Mouse (Mus musculus) liver, embryonic 14.5 days (tissue): ENCODE data around the gene Samd8. TPM values are rescaled to one million over a fixed set of nuclear protein-coding genes. Genes with fewer than 3 reads are reported as not detected.

ENCODE experiments used
- ATAC-seq: fragments of 200-750 bp; cut with Nextera tagmentation; 2 replicates; pipeline ENCODE4 v1.8.0; 2017; ENCODE audit warnings: moderate number of reproducible peaks, mild to moderate bottlenecking, moderate library complexity; ENCODE audit not compliant: insufficient read depth
- DNase-seq, 3 experiments: peaks; one replicate each; pipeline ENCODE4 v3.0.0-alpha.2; 2012 to 2013; ENCODE audit warnings: low read depth in 3 of 3, low spot score in 3 of 3
- H3K27ac ChIP-seq: fragments of 300-500 bp; sonication (generic); 2 replicates; pipeline ENCODE4 v1.5.1; 2014; ENCODE audit warnings: moderate library complexity, mild to moderate bottlenecking, control low read depth, inconsistent platforms
- H3K27me3 ChIP-seq: fragments of 300-500 bp; sonication (generic); 2 replicates; pipeline ENCODE4 v1.6.1; 2014; ENCODE audit warnings: mild to moderate bottlenecking, low read length, moderate library complexity; ENCODE audit not compliant: control insufficient read depth, insufficient read depth
- H3K36me3 ChIP-seq: fragments of 300-500 bp; sonication (generic); replicated peaks from 2 replicates; pipeline ENCODE4 v1.6.1; 2014; ENCODE audit warnings: low read depth; ENCODE audit not compliant: control insufficient read depth, insufficient read depth
- H3K4me1 ChIP-seq, 2 experiments: fragments of 200-500 bp in 1 of 2; fragments of 300-500 bp in 1 of 2; sonication (generic) in 1 of 2; replicated peaks; 2 replicates each; pipeline ENCODE4 v1.6.1; 2012 to 2014; ENCODE audit warnings: antibody characterized with exemption in 1 of 2, inconsistent platforms in 1 of 2, low read length in 1 of 2; ENCODE audit not compliant: control insufficient read depth in 2 of 2, insufficient read depth in 2 of 2
- H3K4me2 ChIP-seq: fragments of 300-500 bp; sonication (generic); 2 replicates; pipeline ENCODE4 v1.6.1; 2014; ENCODE audit warnings: low read depth, mild to moderate bottlenecking, control low read depth, moderate library complexity
- H3K4me3 ChIP-seq, 2 experiments: fragments of 200-500 bp in 1 of 2; fragments of 300-500 bp in 1 of 2; sonication (generic) in 1 of 2; 2 replicates each; pipeline ENCODE4 v1.5.1; 2012 to 2014; ENCODE audit warnings: low read depth in 2 of 2, low read length in 2 of 2, mild to moderate bottlenecking in 2 of 2, control low read depth in 1 of 2, inconsistent platforms in 1 of 2, moderate library complexity in 1 of 2; ENCODE audit not compliant: insufficient read depth in 1 of 2
- H3K9ac ChIP-seq: fragments of 300-500 bp; sonication (generic); replicated peaks from 2 replicates; pipeline ENCODE4 v1.6.1; 2014; ENCODE audit warnings: mild to moderate bottlenecking, control low read depth, moderate library complexity
- H3K9me3 ChIP-seq: fragments of 300-500 bp; sonication (generic); 2 replicates; pipeline ENCODE4 v1.6.1; 2016; ENCODE audit warnings: low read length, mixed read lengths; ENCODE audit not compliant: control insufficient read depth
- CTCF ChIP-seq: IDR thresholded peaks from 2 replicates; pipeline ENCODE4 v1.5.1; 2016; ENCODE audit warnings: antibody characterized with exemption, low read depth, control low read depth
- EP300 ChIP-seq: IDR thresholded peaks from 2 replicates; pipeline ENCODE4 v1.6.1; 2016; ENCODE audit warnings: antibody characterized with exemption, low read depth
- WGBS: fragments of 180-500 bp; shearing (Covaris S2); extraction: QIAGEN DNeasy Blood & Tissue Kit; methylation state at CpG from one replicate; pipeline ENCODE4 v1.1.7; 2014; ENCODE audit not compliant: insufficient replicate concordance; 5-methylcytosine and 5-hydroxymethylcytosine counted together
- polyA plus RNA-seq, 2 experiments: library from polyadenylated mRNA; depleted of rRNA in 1 of 2; stranded (reverse) in 1 of 2; unstranded in 1 of 2; fragments of >200 nt; fragmentation: Nextera tagmentation in 1 of 2; extraction: Ambion mirVana in 1 of 2; gene quantifications; 2 replicates each; pipeline versions ENCODE4 v1.2.1 to v1.2.3; 2012 to 2014

Gene Samd8
- polyA plus RNA-seq, 2 experiments = 2.6 to 2.7 TPM

GRCm38 (mm10) chr14:21753367-21753766 lies 3.0 kb downstream of the Samd8 start:
- no peak overlapping the region for H3K9ac ChIP-seq

DNA sequence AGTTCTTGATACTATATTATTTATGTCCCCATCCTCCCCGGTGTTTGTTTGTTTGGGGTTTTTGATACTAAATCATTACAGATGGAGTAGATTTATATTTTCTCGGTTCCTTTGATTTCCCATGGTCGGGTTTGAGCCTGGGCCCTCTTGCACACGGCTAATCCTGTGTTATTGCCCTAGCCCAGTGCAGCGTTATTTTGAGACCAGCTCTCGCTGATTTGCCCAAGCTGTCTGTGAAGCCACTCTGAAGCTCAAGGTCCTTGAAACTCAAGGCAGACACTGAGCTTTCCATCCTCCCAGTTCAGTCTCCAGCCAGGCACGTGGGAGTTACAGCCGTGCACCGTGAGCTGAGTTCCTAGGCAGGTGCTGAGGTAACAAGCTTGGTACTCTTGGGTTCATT lies 11.2 kb downstream of the Samd8 start:
- no peaks in the 10 kb centered on the region for H3K27me3 ChIP-seq
- peaks cover 18 to 35% of the 10 kb centered on the region in 2 experiments for H3K4me1 ChIP-seq
- H3K4me3 ChIP-seq = no peak overlapping the region
- H3K36me3 ChIP-seq = no peaks in the 10 kb centered on the region
- 79% methylated on average over 9 of the region's 9 CpGs for WGBS
- H3K9ac ChIP-seq = no peak overlapping the region
- no peak overlapping the region for H3K4me2 ChIP-seq
- ATAC-seq = no peak
- DNase-seq = no peak
- no peak for TF ChIP-seq CTCF
- no peak for TF ChIP-seq EP300
- H3K27ac ChIP-seq = no peak overlapping the region
- H3K9me3 ChIP-seq = no peaks in the 10 kb centered on the region

More at GRCm38 (mm10) chr14:21753367-21753766, 3.0 kb downstream of the Samd8 start:
- no peaks in the 10 kb centered on the region for H3K9me3 ChIP-seq
- H3K4me3 ChIP-seq = no peak overlapping the region
- ATAC-seq (no peak), DNase-seq (no peak)
- H3K27me3 ChIP-seq = no peaks in the 10 kb centered on the region
- peaks cover 31 to 41% of the 10 kb centered on the region in 2 experiments for H3K4me1 ChIP-seq
- TF ChIP-seq EP300 (no peak), CTCF (no peak)
- H3K36me3 ChIP-seq = no peaks in the 10 kb centered on the region
- H3K27ac ChIP-seq = no peak overlapping the region
- no peak overlapping the region for H3K4me2 ChIP-seq
- WGBS = 49% methylated on average over 4 of the region's 4 CpGs

DNA sequence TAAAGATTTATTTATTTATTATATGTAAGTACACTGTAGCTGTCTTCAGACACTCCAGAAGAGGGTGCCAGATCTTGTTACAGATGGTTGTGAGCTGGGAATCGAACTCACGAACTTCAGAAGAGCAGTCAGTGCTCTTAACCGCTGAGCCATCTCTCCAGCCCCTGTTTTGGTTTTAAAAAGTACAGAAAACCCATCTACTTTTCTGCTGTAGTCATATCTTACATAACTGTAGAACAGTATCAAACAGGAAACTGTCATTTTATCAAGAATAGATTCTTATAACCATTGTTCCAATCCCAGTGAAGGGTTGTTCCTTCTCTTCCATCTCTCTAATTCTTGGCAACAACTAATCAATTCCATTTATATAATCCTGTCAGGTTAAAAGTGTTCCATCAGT lies 13.4 kb downstream of the Samd8 start:
- no peak overlapping the region for H3K4me3 ChIP-seq
- DNase-seq (no peak), ATAC-seq (no peak)
- H3K9me3 ChIP-seq = no peaks in the 10 kb centered on the region
- no peak overlapping the region for H3K9ac ChIP-seq
- no peak for TF ChIP-seq CTCF
- no peak for TF ChIP-seq EP300
- WGBS = 75% methylated on average over 3 of the region's 3 CpGs
- no peaks in the 10 kb centered on the region for H3K27me3 ChIP-seq
- H3K4me2 ChIP-seq = no peak overlapping the region
- H3K36me3 ChIP-seq = no peaks in the 10 kb centered on the region
- H3K27ac ChIP-seq = no peak overlapping the region
- H3K4me1 ChIP-seq = peaks cover 9 to 22% of the 10 kb centered on the region in 2 experiments

DNA sequence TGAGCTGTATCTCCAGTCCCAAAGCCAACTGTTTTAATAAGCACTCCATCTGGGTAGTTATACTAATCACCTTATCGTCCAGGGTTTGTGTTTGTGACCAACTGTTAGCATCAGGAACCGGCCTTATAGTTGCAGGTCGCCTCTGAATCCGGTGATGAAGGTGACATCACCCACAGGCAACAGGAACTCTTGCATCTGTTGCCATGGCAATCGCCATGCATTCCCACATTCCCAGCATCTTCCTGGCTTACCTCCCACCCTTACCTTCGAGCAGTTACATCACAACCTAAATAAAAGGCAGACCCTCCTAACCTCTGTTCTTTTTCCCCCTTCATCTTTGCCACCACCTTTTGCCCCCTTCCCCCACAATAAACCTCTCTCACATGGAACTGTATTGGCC lies 14.3 kb downstream of the Samd8 start:
- H3K27me3 ChIP-seq = no peaks in the 10 kb centered on the region
- no peak overlapping the region for H3K4me3 ChIP-seq
- no peak overlapping the region for H3K9ac ChIP-seq
- H3K4me1 ChIP-seq = peaks cover 5 to 16% of the 10 kb centered on the region in 2 experiments
- no peak overlapping the region for H3K27ac ChIP-seq
- 77% methylated on average over 6 of the region's 6 CpGs for WGBS
- DNase-seq (no peak), ATAC-seq (no peak)
- TF ChIP-seq EP300 (no peak), CTCF (no peak)
- H3K36me3 ChIP-seq = no peaks in the 10 kb centered on the region
- no peak overlapping the region for H3K4me2 ChIP-seq
- H3K9me3 ChIP-seq = no peaks in the 10 kb centered on the region

DNA sequence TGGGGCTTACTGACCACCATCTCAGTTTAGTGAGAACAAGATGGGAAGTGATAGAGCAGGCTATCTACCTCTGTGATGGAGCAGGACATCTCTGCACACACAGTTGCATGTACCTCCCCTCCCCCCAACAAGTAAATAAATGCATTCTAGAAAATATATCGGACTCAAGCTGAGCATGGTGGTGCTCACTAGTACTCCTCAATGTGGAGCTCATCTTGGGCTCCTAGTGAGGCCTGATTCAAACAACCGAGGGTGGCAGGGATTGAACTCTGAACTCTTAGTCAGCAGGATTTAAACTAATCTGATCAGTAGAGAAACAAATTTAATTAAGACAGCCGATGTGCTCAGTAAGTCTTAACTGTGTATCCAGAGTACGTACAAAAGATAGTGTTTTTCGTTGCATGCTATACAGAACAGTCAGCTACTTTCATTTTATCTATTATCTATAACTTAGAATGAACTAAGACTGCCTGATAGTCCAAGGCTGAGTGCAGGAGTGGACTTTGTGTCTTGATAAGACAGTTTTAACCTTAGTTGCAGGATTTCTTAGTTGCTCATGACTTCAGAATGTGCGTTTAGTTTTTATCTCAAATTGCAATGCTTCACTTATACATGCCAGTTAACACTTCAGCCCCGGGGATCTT lies 15.5 kb downstream of the Samd8 start:
- no peaks in the 10 kb centered on the region for H3K36me3 ChIP-seq
- H3K4me2 ChIP-seq = peak overlapping the region; percentile 47
- H3K4me3 ChIP-seq = no peak overlapping the region
- H3K9me3 ChIP-seq = no peaks in the 10 kb centered on the region
- ATAC-seq = peak; percentile 82
- TF ChIP-seq EP300 (0 out of 2 replicates have a peak, but pooled peaks have one; percentile 31), CTCF (no peak)
- no peak overlapping the region for H3K27ac ChIP-seq
- no peak for DNase-seq
- H3K4me1 ChIP-seq = peaks cover 5 to 16% of the 10 kb centered on the region in 2 experiments
- 20% methylated on average over 7 of the region's 7 CpGs for WGBS
- no peaks in the 10 kb centered on the region for H3K27me3 ChIP-seq
- H3K9ac ChIP-seq = no peak overlapping the region
